Mouse (Mus musculus) kidney, embryonic 14.5 days (tissue): Measurements from ENCODE around the gene Dhh. TPM values are rescaled to one million over a fixed set of nuclear protein-coding genes. Genes with fewer than 3 reads are reported as not detected.

Experiments
- ATAC-seq: fragments of 200-750 bp; cut with Nextera tagmentation; 2 replicates; pipeline ENCODE4 v1.8.0; 2017; ENCODE audit warnings: moderate number of reproducible peaks, mild to moderate bottlenecking, moderate TSS enrichment, moderate library complexity; ENCODE audit not compliant: low FRiP score, low TSS enrichment
- H3K27ac ChIP-seq: fragments of 300-500 bp; sonication (generic); 2 replicates; pipeline ENCODE4 v1.5.1; 2014; ENCODE audit warnings: low read depth, mild to moderate bottlenecking, low read length, moderate library complexity, mixed read lengths
- H3K27me3 ChIP-seq: fragments of 300-500 bp; sonication (generic); 2 replicates; pipeline ENCODE4 v1.6.1; 2014; ENCODE audit warnings: mild to moderate bottlenecking, low read length; ENCODE audit not compliant: control insufficient read depth, insufficient read depth
- H3K36me3 ChIP-seq: fragments of 300-500 bp; sonication (generic); 2 replicates; pipeline ENCODE4 v1.6.1; 2014; ENCODE audit warnings: low read length, mixed read lengths; ENCODE audit not compliant: control insufficient read depth, insufficient read depth
- H3K4me1 ChIP-seq: fragments of 300-500 bp; sonication (generic); 2 replicates; pipeline ENCODE4 v1.6.1; 2014; ENCODE audit warnings: low read length, mixed read lengths; ENCODE audit not compliant: control insufficient read depth, insufficient read depth
- H3K4me2 ChIP-seq: fragments of 300-500 bp; sonication (generic); replicated peaks from 2 replicates; pipeline ENCODE4 v1.6.1; 2014; ENCODE audit warnings: low read depth, mild to moderate bottlenecking, low read length
- H3K4me3 ChIP-seq: fragments of 300-500 bp; sonication (generic); 2 replicates; pipeline ENCODE4 v1.5.1; 2014; ENCODE audit warnings: mild to moderate bottlenecking, low read length
- H3K9ac ChIP-seq: fragments of 300-500 bp; sonication (generic); 2 replicates; pipeline ENCODE4 v1.6.1; 2014; ENCODE audit warnings: low read depth, mild to moderate bottlenecking, low read length, moderate library complexity
- H3K9me3 ChIP-seq: fragments of 300-500 bp; sonication (generic); 2 replicates; pipeline ENCODE4 v1.6.1; 2016; ENCODE audit warnings: low read length; ENCODE audit not compliant: control insufficient read depth
- WGBS: fragments of 180-500 bp; shearing (Covaris S2); extraction: QIAGEN DNeasy Blood & Tissue Kit; methylation state at CpG from one replicate; pipeline ENCODE4 v1.1.7; 2014; 5-methylcytosine and 5-hydroxymethylcytosine counted together
- polyA plus RNA-seq: library from polyadenylated mRNA; unstranded; fragments of >200 nt; fragmentation: Nextera tagmentation; extraction: Ambion mirVana; gene quantifications from 2 replicates; pipeline ENCODE4 v1.2.1, GENCODE M21; 2014

The Dhh gene
- polyA plus RNA-seq, 1 experiment from 2014 or later: 0.54 TPM

GRCm38 (mm10) chr15:98886667-98887387 is 11.5 kb downstream of the Dhh start:
- H3K27ac ChIP-seq: no peak overlapping the region
- no peak overlapping the region for H3K9ac ChIP-seq
- H3K36me3 ChIP-seq: no peaks in the 10 kb centered on the region
- no peaks in the 10 kb centered on the region for H3K27me3 ChIP-seq
- H3K9me3 ChIP-seq: no peaks in the 10 kb centered on the region
- H3K4me2 ChIP-seq: no peak overlapping the region
- H3K4me1 ChIP-seq: peaks cover under 1% of the 10 kb centered on the region; the same call in 1 of the 2 replicates
- ATAC-seq: no peak
- H3K4me3 ChIP-seq: no peak overlapping the region
- WGBS: 69% methylated on average over 8 of the region's 8 CpGs

- Histone ChIP-seq H3K4me2 (no peak overlapping the region), H3K27ac (no peak overlapping the region), H3K27me3 (no peaks in the 10 kb centered on the region), H3K36me3 (no peaks in the 10 kb centered on the region), H3K4me3 (no peak overlapping the region), H3K9me3 (no peaks in the 10 kb centered on the region), H3K4me1 (peaks cover 4% of the 10 kb centered on the region; the same call in 1 of the 2 replicates), H3K9ac (no peak overlapping the region)
- no peak for ATAC-seq
- 50% methylated on average over 1 of the region's 1 CpGs for WGBS
These were observed 14.2 kb downstream of the Dhh start for GRCm38 (mm10) chr15:98884106-98884505.

- H3K9me3 ChIP-seq: no peaks in the 10 kb centered on the region
- H3K36me3 ChIP-seq: no peaks in the 10 kb centered on the region
- H3K9ac ChIP-seq: no peak overlapping the region
- H3K27ac ChIP-seq: no peak overlapping the region
- H3K4me3 ChIP-seq: no peak overlapping the region
- no peak overlapping the region for H3K4me2 ChIP-seq
- H3K4me1 ChIP-seq: peaks cover 4% of the 10 kb centered on the region; the same call in 1 of the 2 replicates
- no peak for ATAC-seq
- H3K27me3 ChIP-seq: no peaks in the 10 kb centered on the region
These were observed 14.7 kb downstream of the Dhh start for GRCm38 (mm10) chr15:98883661-98884060.

- Histone ChIP-seq H3K27me3 (no peaks in the 10 kb centered on the region), H3K9ac (peak overlapping the region; percentile 40; the same call in 1 of the 2 replicates), H3K4me2 (peak overlapping the region; percentile 34; the same call in 1 of the 2 replicates), H3K4me3 (peak overlapping the region; percentile 60), H3K9me3 (no peaks in the 10 kb centered on the region), H3K36me3 (no peaks in the 10 kb centered on the region; the same call in 1 of the 2 replicates), H3K27ac (peak overlapping the region; percentile 68; the same call in 1 of the 2 replicates), H3K4me1 (peaks cover 4% of the 10 kb centered on the region; the same call in 1 of the 2 replicates)
- peak; percentile 17; the same call in 1 of the 2 replicates for ATAC-seq
- 8% methylated on average over 5 of the region's 5 CpGs for WGBS
These were observed 16.7 kb downstream of the Dhh start for GRCm38 (mm10) chr15:98881656-98882008.

- Histone ChIP-seq H3K27ac (peak overlapping the region; percentile 88), H3K4me2 (peak overlapping the region; percentile 79), H3K9me3 (no peaks in the 10 kb centered on the region), H3K36me3 (no peaks in the 10 kb centered on the region; the same call in 1 of the 2 replicates), H3K4me1 (peaks cover 4% of the 10 kb centered on the region; the same call in 1 of the 2 replicates), H3K9ac (peak overlapping the region; percentile 75), H3K4me3 (peak overlapping the region; percentile 60), H3K27me3 (no peaks in the 10 kb centered on the region)
- ATAC-seq: peak; percentile 97
- under 1% methylated on average over 45 of the region's 48 CpGs for WGBS
These were observed 17.2 kb downstream of the Dhh start for GRCm38 (mm10) chr15:98880978-98881655.

GRCm38 (mm10) chr15:98877331-98877730 is 21.0 kb downstream of the Dhh start:
- no peak overlapping the region for H3K9ac ChIP-seq
- ATAC-seq: no peak
- WGBS: 19% methylated on average over 3 of the region's 3 CpGs
- H3K9me3 ChIP-seq: no peaks in the 10 kb centered on the region
- peaks cover 4% of the 10 kb centered on the region; the same call in 1 of the 2 replicates for H3K4me1 ChIP-seq
- H3K27me3 ChIP-seq: no peaks in the 10 kb centered on the region
- H3K36me3 ChIP-seq: no peaks in the 10 kb centered on the region; the same call in 1 of the 2 replicates
- H3K4me2 ChIP-seq: no peak overlapping the region
- no peak overlapping the region for H3K27ac ChIP-seq
- no peak overlapping the region for H3K4me3 ChIP-seq

- Histone ChIP-seq H3K4me2 (peak overlapping the region; percentile 92), H3K27me3 (no peaks in the 10 kb centered on the region), H3K9me3 (no peaks in the 10 kb centered on the region), H3K4me3 (peak overlapping the region; percentile 70), H3K36me3 (peaks cover 3% of the 10 kb centered on the region; the same call in 1 of the 2 replicates), H3K27ac (peak overlapping the region; percentile 95), H3K9ac (peak overlapping the region; percentile 98), H3K4me1 (peaks cover 26% of the 10 kb centered on the region)
- WGBS: 2% methylated on average over 51 of the region's 51 CpGs
- ATAC-seq: peak; percentile 85
These were observed 26.1 kb downstream of the Dhh start for GRCm38 (mm10) chr15:98871916-98872888.

- Histone ChIP-seq H3K4me2 (peak within 1 kb of the TSS; percentile 92), H3K9me3 (no peaks in the 10 kb centered on the region), H3K4me1 (peaks cover 26% of the 10 kb centered on the region), H3K27me3 (no peaks in the 10 kb centered on the region), H3K27ac (peak within 1 kb of the TSS; percentile 95), H3K4me3 (peak within 1 kb of the TSS; percentile 70), H3K9ac (peak within 1 kb of the TSS; percentile 98), H3K36me3 (peaks cover 10% of the 10 kb centered on the region)
- WGBS: under 1% methylated on average over 79 of the region's 94 CpGs
- ATAC-seq: peak; percentile 69
These were observed 27.0 kb downstream of the Dhh start, which contains the start of gene Kmt2d for GRCm38 (mm10) chr15:98871070-98871915. Gene Kmt2d, minus strand, starts transcription at chr15:98871204.
